Mouse (Mus musculus): ENCODE results near the gene Pigt.

The Pigt gene

GRCm38 (mm10) chr2:164496847-164497690, at the start of gene Pigt:
Gene Pigt, plus strand, starts transcription at chr2:164497520.
- DNase-seq (ENCODE audit: low spot score in 2 of 2) = peak; percentile 77 to 89

GRCm38 (mm10) chr2:164448140-164448539, 49.2 kb upstream of the Pigt start:
- no peak for DNase-seq (ENCODE audit: low spot score in 2 of 2)

GRCm38 (mm10) chr2:164448921-164449320, 48.4 kb upstream of the Pigt start:
- DNase-seq (ENCODE audit: low spot score in 2 of 2) = no peak

- no peak for DNase-seq (ENCODE audit: low spot score in 2 of 2)
These were observed 47.8 kb upstream of the Pigt start for GRCm38 (mm10) chr2:164449341-164450042.

- no peak for DNase-seq (ENCODE audit: low spot score in 2 of 2)
These were observed 45.2 kb upstream of the Pigt start for GRCm38 (mm10) chr2:164452000-164452676.

GRCm38 (mm10) chr2:164453047-164453757, 44.1 kb upstream of the Pigt start:
- DNase-seq (ENCODE audit: low spot score in 2 of 2) = no peak

- DNase-seq (ENCODE audit: low spot score in 2 of 2) = no peak
These were observed 43.3 kb upstream of the Pigt start for GRCm38 (mm10) chr2:164453887-164454500.

GRCm38 (mm10) chr2:164454846-164455245, 42.5 kb upstream of the Pigt start:
- DNase-seq (ENCODE audit: low spot score in 2 of 2) = peak in 1 of 2 experiments; percentile 86

- DNase-seq (ENCODE audit: low spot score in 2 of 2) = peak in 1 of 2 experiments; percentile 73
These were observed 41.7 kb upstream of the Pigt start for GRCm38 (mm10) chr2:164455421-164456190.

GRCm38 (mm10) chr2:164456413-164456812, 40.9 kb upstream of the Pigt start:
- no peak for DNase-seq (ENCODE audit: low spot score in 2 of 2)

GRCm38 (mm10) chr2:164456864-164457300, 40.4 kb upstream of the Pigt start, which contains the start of gene Sys1:
Gene Sys1, plus strand, starts transcription at chr2:164456964.
- no peak for DNase-seq (ENCODE audit: low spot score in 2 of 2)

GRCm38 (mm10) chr2:164457942-164458341, 39.4 kb upstream of the Pigt start:
- DNase-seq (ENCODE audit: low spot score in 2 of 2) = no peak

- no peak for DNase-seq (ENCODE audit: low spot score in 2 of 2)
These were observed 38.8 kb upstream of the Pigt start for GRCm38 (mm10) chr2:164458535-164458934.

- peak; percentile 90 to 96 for DNase-seq (ENCODE audit: low spot score in 2 of 2)
These were observed 36.4 kb upstream of the Pigt start, which contains the start of gene Gm20458 for GRCm38 (mm10) chr2:164460745-164461551. Gene Gm20458, plus strand, starts transcription at chr2:164460967.

GRCm38 (mm10) chr2:164465161-164465560, 32.2 kb upstream of the Pigt start:
- no peak for DNase-seq (ENCODE audit: low spot score in 2 of 2)

- DNase-seq (ENCODE audit: low spot score in 2 of 2) = no peak
These were observed 30.5 kb upstream of the Pigt start for GRCm38 (mm10) chr2:164466787-164467186.

- peak in 1 of 2 experiments; percentile 43 for DNase-seq (ENCODE audit: low spot score in 2 of 2)
These were observed 27.1 kb upstream of the Pigt start for GRCm38 (mm10) chr2:164470254-164470653.

GRCm38 (mm10) chr2:164473624-164474023, 23.7 kb upstream of the Pigt start, which contains the start of gene Trp53tg5:
Gene Trp53tg5, minus strand, starts transcription at chr2:164473724.
- no peak for DNase-seq (ENCODE audit: low spot score in 2 of 2)

- DNase-seq (ENCODE audit: low spot score in 2 of 2) = peak; percentile 43 to 56
These were observed 11.6 kb upstream of the Pigt start, which contains the start of gene Dbndd2 for GRCm38 (mm10) chr2:164485681-164486257. Gene Dbndd2, plus strand, starts transcription at chr2:164486106.
